Mouse (Mus musculus) C2C12 (cell line): Measurements from ENCODE around the gene Kmt5a.

ENCODE experiments used
- CEBPB ChIP-seq: IDR thresholded peaks from one replicate; pipeline ENCODE4 v1.6.1; 2011; ENCODE audit warnings: low read depth, mild to moderate bottlenecking, control low read depth, moderate library complexity
- CTCF ChIP-seq: IDR thresholded peaks from one replicate; pipeline ENCODE4 v1.5.1; 2011; ENCODE audit not compliant: control insufficient read depth, insufficient read depth, insufficient read length
- MYOD1 ChIP-seq: IDR thresholded peaks from one replicate; pipeline ENCODE4 v1.6.1; 2011; ENCODE audit warnings: low read depth; ENCODE audit not compliant: control insufficient read depth, insufficient read length
- MYOG ChIP-seq: IDR thresholded peaks from one replicate; pipeline ENCODE4 v1.6.1; 2011; ENCODE audit not compliant: control insufficient read depth, insufficient read length; ENCODE audit errors: extremely low read depth
- USF1 ChIP-seq: IDR thresholded peaks from one replicate; pipeline ENCODE4 v1.6.1; 2011; ENCODE audit warnings: low read depth, mild to moderate bottlenecking, control low read depth, moderate library complexity

DNA sequence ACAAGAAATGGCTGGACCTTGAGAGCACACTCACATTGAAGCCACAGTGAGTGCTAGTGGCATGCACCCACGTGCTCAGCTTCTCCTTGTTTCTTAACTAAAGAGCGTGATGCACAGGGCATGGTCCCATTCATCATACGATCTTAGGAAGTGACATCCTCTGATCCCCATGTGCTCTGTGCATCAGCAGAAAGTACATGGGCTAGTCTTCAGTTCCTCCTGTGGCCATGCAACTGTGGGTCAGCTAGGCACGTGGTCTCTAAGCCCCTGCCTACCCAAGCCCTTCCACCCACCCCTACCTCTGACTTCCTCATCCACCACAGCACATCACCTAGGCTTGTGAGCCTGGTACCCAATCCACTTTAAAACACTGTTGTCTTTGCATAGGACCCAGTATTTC is 52.9 kb downstream of the Kmt5a start:
- TF ChIP-seq CTCF, result no peak
- TF ChIP-seq USF1, result no peak
- no peak for TF ChIP-seq MYOG
- no peak for TF ChIP-seq CEBPB
- no peak for TF ChIP-seq MYOD1
